Comparison of ENCODE assay signal across 8 mouse cellular contexts in the genomic region with DNA sequence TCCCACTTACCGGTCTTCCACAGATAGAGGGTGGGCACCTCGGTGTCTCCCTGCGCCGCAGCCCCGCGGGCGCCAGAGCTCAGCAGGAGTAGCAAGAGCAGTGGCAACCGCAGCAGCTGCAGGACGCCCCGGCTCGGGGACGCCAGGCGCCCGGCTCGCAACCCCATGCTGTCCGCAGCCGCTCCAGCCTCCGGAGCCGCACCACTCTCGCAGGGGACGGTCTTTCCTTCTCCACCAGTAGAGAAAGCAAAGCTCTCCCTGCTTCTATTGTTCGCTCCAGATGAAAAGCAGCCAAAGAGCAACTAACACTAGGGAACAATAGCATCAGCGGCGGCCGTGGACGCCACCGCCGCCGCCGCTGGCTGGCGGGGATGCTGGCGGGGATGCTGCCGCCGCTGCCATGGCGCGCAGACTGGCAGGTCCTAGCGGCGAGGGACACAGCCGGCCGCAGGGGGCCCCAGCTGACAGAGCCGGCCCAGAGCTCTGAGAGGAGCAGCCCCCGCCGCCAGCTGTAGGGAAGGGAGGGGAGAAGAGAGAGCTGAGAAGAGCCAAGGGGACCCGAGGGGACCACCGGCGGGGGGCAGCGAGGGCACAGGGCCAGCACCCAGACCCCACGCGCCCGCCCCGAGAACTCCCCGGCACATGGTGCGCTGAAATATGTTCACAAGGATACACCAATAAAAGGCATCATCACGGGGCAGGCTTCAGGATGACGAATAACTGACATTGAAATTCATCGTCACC. TPM values are rescaled to one million over a fixed set of nuclear protein-coding genes. Genes with fewer than 3 reads are reported as not detected.
A peak's percentile ranks its signal among the peaks of the same experiment; 100 is the strongest.
DNase-seq lines count a peak whose midpoint lies in the region; ATAC-seq and TF ChIP-seq lines count a peak whose summit lies in the region.

A gene (minus strand): TSS at position 624 of the 744 bp plus-strand sequence.

- peaks cover 5% of the 10 kb centered on the region; the same call in 1 of the 2 replicates for H3K4me1 ChIP-seq in embryonic facial prominence, embryonic 13.5 days
- H3K4me1 ChIP-seq in limb, embryonic 12.5 days (replicated peaks) = peaks cover 7% of the 10 kb centered on the region; the same call in 1 of the 2 replicates
- no peaks in the 10 kb centered on the region for H3K4me1 ChIP-seq in midbrain, postnatal 0 days (ENCODE audit: insufficient read depth, low read length)

- TF ChIP-seq CTCF in midbrain, postnatal 0 days (IDR thresholded peaks at IDR 0.05) = no peak; the same call in none of the 2 replicates

- H3K9ac ChIP-seq in embryonic facial prominence, embryonic 13.5 days = peak within 1 kb of the TSS; percentile 77
- H3K9ac ChIP-seq in limb, embryonic 12.5 days (replicated peaks) = peak within 1 kb of the TSS; percentile 75
- H3K9ac ChIP-seq in midbrain, postnatal 0 days (replicated peaks; ENCODE audit: low read length, poor library complexity, severe bottlenecking) = peak within 1 kb of the TSS; percentile 71

- H3K4me2 ChIP-seq in embryonic facial prominence, embryonic 13.5 days = peak within 1 kb of the TSS; percentile 94
- H3K4me2 ChIP-seq in limb, embryonic 12.5 days = peak within 1 kb of the TSS; percentile 93
- peak within 1 kb of the TSS; percentile 68 for H3K4me2 ChIP-seq in midbrain, postnatal 0 days (ENCODE audit: low read depth, low read length, poor library complexity, severe bottlenecking)

- H3K36me3 ChIP-seq in embryonic facial prominence, embryonic 13.5 days = no peaks in the 10 kb centered on the region
- H3K36me3 ChIP-seq in limb, embryonic 12.5 days = no peaks in the 10 kb centered on the region
- no peaks in the 10 kb centered on the region for H3K36me3 ChIP-seq in midbrain, postnatal 0 days (ENCODE audit: insufficient read depth, low read length)

- H3K27ac ChIP-seq in embryonic facial prominence, embryonic 13.5 days = peak within 1 kb of the TSS; percentile 48
- H3K27ac ChIP-seq in limb, embryonic 12.5 days = peak within 1 kb of the TSS; percentile 78
- peak within 1 kb of the TSS; percentile 90 for H3K27ac ChIP-seq in midbrain, postnatal 0 days (ENCODE audit: low read depth, low read length)

- under 1% methylated on average over 50 of the region's 56 CpGs for WGBS in embryonic facial prominence, embryonic 13.5 days
- WGBS in limb, embryonic 12.5 days = under 1% methylated on average over 56 of the region's 56 CpGs
- WGBS in midbrain, postnatal 0 days = under 1% methylated on average over 56 of the region's 56 CpGs

- peak; percentile 7 to 10 for DNase-seq in lung, adult 18-20 months
- DNase-seq in lung, postnatal 25 days (ENCODE audit: low spot score) = no peak
- DNase-seq in heart, adult 8-10 months (ENCODE audit: low spot score) = peak; percentile 46
- DNase-seq in kidney, adult 9 months = peak; percentile 23
- peak; percentile 76 for DNase-seq in midbrain, postnatal 0 days (ENCODE audit: low spot score)
- DNase-seq in testis, postnatal 14 days (ENCODE audit: low spot score) = peak; percentile 18

- peak within 1 kb of the TSS; percentile 71 for H3K4me3 ChIP-seq in embryonic facial prominence, embryonic 13.5 days
- peak within 1 kb of the TSS; percentile 64 for H3K4me3 ChIP-seq in limb, embryonic 12.5 days (replicated peaks)
- H3K4me3 ChIP-seq in midbrain, postnatal 0 days (ENCODE audit: low read depth, low read length) = peak within 1 kb of the TSS; percentile 73

- peak; percentile 75 for ATAC-seq in embryonic facial prominence, embryonic 13.5 days (ENCODE audit: insufficient number of reproducible peaks, insufficient read depth, low FRiP score, low TSS enrichment, low read depth)
- ATAC-seq in limb, embryonic 12.5 days (ENCODE audit: insufficient number of reproducible peaks, insufficient read depth, low FRiP score, low TSS enrichment, low read depth) = peak; percentile 87
- ATAC-seq in midbrain, postnatal 0 days (ENCODE audit: low FRiP score) = peak; percentile 90

- H3K27me3 ChIP-seq in embryonic facial prominence, embryonic 13.5 days = peaks cover 6% of the 10 kb centered on the region; the same call in 1 of the 2 replicates
- H3K27me3 ChIP-seq in limb, embryonic 12.5 days = peaks cover 6% of the 10 kb centered on the region; the same call in 1 of the 2 replicates
- no peaks in the 10 kb centered on the region for H3K27me3 ChIP-seq in midbrain, postnatal 0 days (ENCODE audit: insufficient read depth, low read length)

- H3K9me3 ChIP-seq in embryonic facial prominence, embryonic 13.5 days = no peaks in the 10 kb centered on the region
- no peaks in the 10 kb centered on the region for H3K9me3 ChIP-seq in limb, embryonic 12.5 days
- H3K9me3 ChIP-seq in midbrain, postnatal 0 days (ENCODE audit: low read length) = no peaks in the 10 kb centered on the region

RNA-seq across cellular contexts. Expression of the gene that starts here (rescaled TPM):
- polyA plus RNA-seq in embryonic facial prominence, embryonic 13.5 days (2015; fragmentation: Nextera tagmentation; extraction: Ambion mirVana) = 3.6 and 3.9 TPM in 2 replicates
- 10 to 100 TPM; 10.3 to 18.1 (median 12.1) TPM for total RNA-seq in heart, adult 8-10 months (2022)
- polyA plus RNA-seq in limb, embryonic 12.5 days (2016; fragmentation: Nextera tagmentation; extraction: Ambion mirVana) = 4.5 and 5.6 TPM in 2 replicates
- 27.3 and 39.0 TPM in 2 replicates for total RNA-seq in midbrain, postnatal 0 days (2014; rRNA removed)
- 17.1 and 17.3 TPM in 2 replicates for polyA plus RNA-seq in midbrain, postnatal 0 days (2015; fragmentation: Nextera tagmentation; extraction: Ambion mirVana)
